In genomic region chr8:117772126-117772525, GRCm38 (mm10) we compare ENCODE assay signal across 7 mouse cellular contexts. TPM values are rescaled to one million over a fixed set of nuclear protein-coding genes. Genes with fewer than 3 reads are reported as not detected.
DNase-seq lines count a peak whose midpoint lies in the region; ATAC-seq and TF ChIP-seq lines count a peak whose summit lies in the region.

No protein-coding gene starts in this region.

- no peak overlapping the region for H3K9ac ChIP-seq in kidney, embryonic 14.5 days (ENCODE audit: low read depth, low read length)
- no peak overlapping the region for H3K9ac ChIP-seq in embryonic facial prominence, embryonic 14.5 days (ENCODE audit: low read depth, low read length)
- H3K9ac ChIP-seq in liver, embryonic 15.5 days: no peak overlapping the region

- DNase-seq in kidney, adult 2 months: peak; percentile 53
- peak; percentile 79 for DNase-seq in R1 (ENCODE audit: low read depth, low spot score)
- DNase-seq in embryonic facial prominence, embryonic 14.5 days (ENCODE audit: low spot score): peak; percentile 35
- peak; percentile 61 for DNase-seq in thymus, postnatal 0 days (ENCODE audit: low spot score)

- H3K36me3 ChIP-seq in kidney, adult 2 months (ENCODE audit: control insufficient read depth, insufficient read depth, low read length): no peaks in the 10 kb centered on the region
- no peaks in the 10 kb centered on the region for H3K36me3 ChIP-seq in kidney, embryonic 14.5 days (ENCODE audit: control insufficient read depth, insufficient read depth, low read length)
- no peaks in the 10 kb centered on the region for H3K36me3 ChIP-seq in embryonic facial prominence, embryonic 14.5 days (ENCODE audit: control insufficient read depth, insufficient read depth, low read length)
- no peaks in the 10 kb centered on the region for H3K36me3 ChIP-seq in liver, embryonic 15.5 days (replicated peaks)

- H3K4me3 ChIP-seq in kidney, adult 2 months (ENCODE audit: insufficient read depth, low read depth, low read length): no peak overlapping the region
- no peak overlapping the region for H3K4me3 ChIP-seq in kidney, embryonic 14.5 days (ENCODE audit: low read length)
- no peak overlapping the region for H3K4me3 ChIP-seq in embryonic facial prominence, embryonic 14.5 days (ENCODE audit: low read depth, low read length)
- H3K4me3 ChIP-seq in liver, embryonic 15.5 days (replicated peaks): no peak overlapping the region

- ATAC-seq in kidney, embryonic 14.5 days (ENCODE audit: low FRiP score, low TSS enrichment): no peak
- ATAC-seq in CD4-positive, CD25-positive, alpha-beta regulatory T cell, adult 4 months: peak; percentile 37
- no peak for ATAC-seq in embryonic facial prominence, embryonic 14.5 days (ENCODE audit: low read depth)
- peak; percentile 55 for ATAC-seq in liver, embryonic 15.5 days (ENCODE audit: insufficient read depth)

- no peaks in the 10 kb centered on the region for H3K9me3 ChIP-seq in kidney, embryonic 14.5 days (ENCODE audit: control insufficient read depth, low read length)
- H3K9me3 ChIP-seq in embryonic facial prominence, embryonic 14.5 days (ENCODE audit: control insufficient read depth, low read length): no peaks in the 10 kb centered on the region
- no peaks in the 10 kb centered on the region for H3K9me3 ChIP-seq in liver, embryonic 15.5 days (replicated peaks)

- no peaks in the 10 kb centered on the region for H3K4me1 ChIP-seq in kidney, adult 2 months (ENCODE audit: control insufficient read depth, insufficient read depth, low read length)
- no peaks in the 10 kb centered on the region for H3K4me1 ChIP-seq in kidney, embryonic 14.5 days (ENCODE audit: control insufficient read depth, insufficient read depth, low read length)
- no peaks in the 10 kb centered on the region for H3K4me1 ChIP-seq in embryonic facial prominence, embryonic 14.5 days (ENCODE audit: control insufficient read depth, insufficient read depth, low read length)
- H3K4me1 ChIP-seq in liver, embryonic 15.5 days (replicated peaks): peaks cover 34% of the 10 kb centered on the region

- H3K27ac ChIP-seq in kidney, adult 2 months (ENCODE audit: insufficient read depth, low read depth, low read length): no peak overlapping the region
- H3K27ac ChIP-seq in kidney, embryonic 14.5 days (ENCODE audit: low read depth, low read length): no peak overlapping the region
- H3K27ac ChIP-seq in embryonic facial prominence, embryonic 14.5 days (replicated peaks; ENCODE audit: low read depth, low read length): no peak overlapping the region
- peak overlapping the region; percentile 74 for H3K27ac ChIP-seq in liver, embryonic 15.5 days (replicated peaks)

- H3K4me2 ChIP-seq in kidney, embryonic 14.5 days (replicated peaks; ENCODE audit: low read depth, low read length): no peak overlapping the region
- no peak overlapping the region for H3K4me2 ChIP-seq in embryonic facial prominence, embryonic 14.5 days (ENCODE audit: low read depth, low read length)
- peak overlapping the region; percentile 37; the same call in 1 of the 2 replicates for H3K4me2 ChIP-seq in liver, embryonic 15.5 days

- no peaks in the 10 kb centered on the region for H3K27me3 ChIP-seq in kidney, adult 2 months (replicated peaks; ENCODE audit: control insufficient read depth, insufficient read depth, low read length)
- no peaks in the 10 kb centered on the region for H3K27me3 ChIP-seq in kidney, embryonic 14.5 days (ENCODE audit: control insufficient read depth, insufficient read depth, low read length)
- H3K27me3 ChIP-seq in embryonic facial prominence, embryonic 14.5 days (replicated peaks; ENCODE audit: control insufficient read depth, insufficient read depth, low read length): no peaks in the 10 kb centered on the region
- no peaks in the 10 kb centered on the region for H3K27me3 ChIP-seq in liver, embryonic 15.5 days

- WGBS in kidney, adult 2 months: 69% methylated on average over 2 of the region's 2 CpGs
- WGBS in kidney, embryonic 14.5 days: 65% methylated on average over 2 of the region's 2 CpGs
- WGBS in embryonic facial prominence, embryonic 14.5 days: 56% methylated on average over 2 of the region's 2 CpGs
- 46% methylated on average over 2 of the region's 2 CpGs for WGBS in liver, embryonic 15.5 days (ENCODE audit: insufficient replicate concordance)

- TF ChIP-seq POLR2A in kidney, adult 2 months (IDR thresholded peaks at IDR 0.05; ENCODE audit: low read depth, low read length): no peak

- TF ChIP-seq CTCF in kidney, adult 2 months (conservative IDR thresholded peaks at IDR 0.05; ENCODE audit: insufficient read depth, insufficient read length, low read depth, low read length): peak; percentile 74

RNA-seq across cellular contexts. Expression of gene Mphosph6, which starts 29.6 kb away (rescaled TPM):
- 3.7 and 4.8 TPM in 2 replicates for polyA plus RNA-seq in kidney, adult 2 months (2012; rRNA removed)
- 70.6 and 90.1 TPM in 2 replicates for polyA plus RNA-seq in kidney, embryonic 14.5 days (2014; fragmentation: Nextera tagmentation; extraction: Ambion mirVana)
- polyA plus RNA-seq in CD4-positive, CD25-positive, alpha-beta regulatory T cell, adult 4 months (2017; shearing (Covaris generic)): 10 to 100 TPM; 57.8 to 65.0 TPM
- 50.8 and 55.2 TPM in 2 replicates for polyA plus RNA-seq in embryonic facial prominence, embryonic 14.5 days (2014; fragmentation: Nextera tagmentation; extraction: Ambion mirVana)
- 23.9 and 28.4 TPM in 2 replicates for polyA plus RNA-seq in liver, embryonic 15.5 days (2015; fragmentation: Nextera tagmentation; extraction: Ambion mirVana)
- 47.0 and 49.4 TPM in 2 replicates for polyA plus RNA-seq in thymus, postnatal 0 days (2015; fragmentation: Nextera tagmentation; extraction: Ambion mirVana)

Comparison
In these comparisons a context has a peak if more than half of its experiments do, and no peak if none do; other contexts are left out.
1. ATAC-seq: peak in CD4-positive, CD25-positive, alpha-beta regulatory T cell, adult 4 months (single experiment) and liver, embryonic 15.5 days (single experiment); none in kidney, embryonic 14.5 days (single experiment) and embryonic facial prominence, embryonic 14.5 days (single experiment).
2. Peak in every context shown above with its lines, with median percentiles within 50 percentile points of each other: DNase-seq.